Mouse (Mus musculus) forebrain, postnatal 0 days (tissue): ENCODE data around the gene Aff1. TPM values are rescaled to one million over a fixed set of nuclear protein-coding genes. Genes with fewer than 3 reads are reported as not detected.

Source experiments
- ATAC-seq: fragments of 200-750 bp; cut with Nextera tagmentation; 2 replicates; pipeline ENCODE4 v1.8.0; 2017; ENCODE audit warnings: mild to moderate bottlenecking, moderate library complexity
- DNase-seq: peaks from one replicate; pipeline ENCODE4 v3.0.0-alpha.2; 2015
- H3K27ac ChIP-seq: fragments of 300-500 bp; sonication (generic); 2 replicates; pipeline ENCODE4 v1.5.1; 2014; ENCODE audit warnings: low read depth, mild to moderate bottlenecking, antibody characterized with exemption, low read length, moderate library complexity, mixed read lengths
- H3K27me3 ChIP-seq: fragments of 300-500 bp; sonication (generic); 2 replicates; pipeline ENCODE4 v1.6.1; 2014; ENCODE audit warnings: mild to moderate bottlenecking, low read length, mixed read lengths; ENCODE audit not compliant: insufficient read depth
- H3K36me3 ChIP-seq: fragments of 300-500 bp; sonication (generic); 2 replicates; pipeline ENCODE4 v1.6.1; 2014; ENCODE audit warnings: mild to moderate bottlenecking, moderate library complexity; ENCODE audit not compliant: insufficient read depth
- H3K4me1 ChIP-seq: fragments of 300-500 bp; sonication (generic); 2 replicates; pipeline ENCODE4 v1.6.1; 2014; ENCODE audit warnings: antibody characterized with exemption; ENCODE audit not compliant: insufficient read depth
- H3K4me2 ChIP-seq: fragments of 300-500 bp; sonication (generic); 2 replicates; pipeline ENCODE4 v1.6.1; 2014; ENCODE audit warnings: low read depth, mild to moderate bottlenecking, moderate library complexity
- H3K4me3 ChIP-seq: fragments of 300-500 bp; sonication (generic); 2 replicates; pipeline ENCODE4 v1.5.1; 2014; ENCODE audit warnings: low read depth, low read length, mixed read lengths
- H3K9ac ChIP-seq: fragments of 300-500 bp; sonication (generic); 2 replicates; pipeline ENCODE4 v1.6.1; 2014; ENCODE audit warnings: mild to moderate bottlenecking
- H3K9me3 ChIP-seq: fragments of 300-500 bp; sonication (generic); 2 replicates; pipeline ENCODE4 v1.6.1; 2016; ENCODE audit warnings: low read length
- CTCF ChIP-seq: sonication (generic); IDR thresholded peaks from 2 replicates; pipeline ENCODE4 v1.5.1; 2016; ENCODE audit warnings: antibody characterized with exemption, control low read depth, low read depth
- WGBS: fragments of 180-500 bp; shearing (Covaris S2); extraction: QIAGEN DNeasy Blood & Tissue Kit; methylation state at CpG from one replicate; pipeline ENCODE4 v1.1.7; 2014; 5-methylcytosine and 5-hydroxymethylcytosine counted together
- polyA plus RNA-seq: library from polyadenylated mRNA; unstranded; fragments of >200 nt; fragmentation: Nextera tagmentation; extraction: Ambion mirVana; gene quantifications from 2 replicates; pipeline ENCODE4 v1.2.1, GENCODE M21; 2015
- total RNA-seq: library from RNA; depleted of rRNA; stranded (reverse); fragments of >200 nt; gene quantifications from 2 replicates; pipeline ENCODE4 v1.2.3, GENCODE M21; 2014

Gene Aff1
- total and polyA plus RNA-seq, 2 experiments from 2014 or later, result 1.0 to 4.0 TPM

DNA sequence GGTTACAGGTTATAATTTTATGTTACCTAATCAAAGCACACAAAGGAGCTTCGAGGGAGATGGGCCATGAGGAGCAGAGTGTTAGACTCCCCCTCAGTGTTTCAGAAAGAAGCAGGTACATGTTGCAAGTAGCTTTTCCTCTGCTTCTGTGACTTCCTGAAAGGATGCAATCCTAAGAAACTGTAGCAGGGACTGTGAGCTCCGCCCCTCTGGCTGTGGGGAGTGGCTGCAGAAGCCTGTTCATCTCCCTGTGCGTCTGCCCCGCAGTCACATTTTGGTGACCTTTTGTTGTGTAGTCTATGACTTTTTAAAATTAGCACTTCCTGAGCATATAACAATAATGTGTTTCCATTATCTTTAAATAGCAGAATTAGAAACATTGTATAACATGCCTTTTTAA, 73.2 kb downstream of the Aff1 start:
- Histone ChIP-seq H3K4me1 (peaks cover 6% of the 10 kb centered on the region; the same call in 1 of the 2 replicates), H3K27ac (no peak overlapping the region), H3K9ac (no peak overlapping the region), H3K4me2 (no peak overlapping the region), H3K9me3 (no peaks in the 10 kb centered on the region), H3K27me3 (no peaks in the 10 kb centered on the region), H3K4me3 (no peak overlapping the region), H3K36me3 (no peaks in the 10 kb centered on the region)
- WGBS, result 98% methylated on average over 4 of the region's 4 CpGs
- no peak for ATAC-seq
- TF ChIP-seq CTCF, result no peak
- no peak for DNase-seq

DNA sequence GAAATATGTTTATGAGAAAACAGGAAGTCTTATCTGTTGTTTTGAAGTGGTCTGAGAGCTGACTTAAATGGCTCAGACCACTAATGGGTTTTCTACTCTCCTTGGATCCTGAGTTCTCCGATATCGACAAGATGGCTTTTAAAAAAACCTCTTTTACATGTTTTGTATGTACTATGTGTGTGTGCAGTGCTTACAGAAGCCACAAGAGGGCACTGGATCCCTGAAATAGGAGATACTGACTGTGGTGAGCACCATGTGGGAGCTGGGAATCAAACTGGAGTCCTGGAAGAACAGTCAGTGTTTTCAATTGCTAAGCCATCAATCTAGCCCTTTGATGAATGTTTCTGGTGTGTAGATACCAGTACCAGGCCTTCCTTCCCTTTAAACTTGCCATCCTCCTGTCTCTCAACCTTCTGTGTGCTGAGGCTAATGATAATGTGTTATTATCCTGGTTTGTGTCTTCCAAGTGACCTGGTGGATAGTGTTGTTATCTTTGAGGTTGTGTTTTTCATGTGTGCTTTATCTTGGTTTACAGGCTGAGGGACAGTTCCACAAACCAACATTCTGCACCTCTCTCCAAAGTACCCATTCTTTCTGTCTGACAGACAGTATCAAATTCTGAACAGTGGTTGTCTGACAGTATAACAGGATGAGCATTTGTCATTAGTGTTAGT, 73.7 kb downstream of the Aff1 start:
- Histone ChIP-seq H3K27me3 (no peaks in the 10 kb centered on the region), H3K36me3 (no peaks in the 10 kb centered on the region), H3K4me1 (0 out of 2 replicates have a peak, but pooled peaks cover under 1% of the 10 kb centered on the region), H3K9me3 (no peaks in the 10 kb centered on the region), H3K27ac (no peak overlapping the region), H3K9ac (no peak overlapping the region), H3K4me3 (no peak overlapping the region), H3K4me2 (no peak overlapping the region)
- no peak for TF ChIP-seq CTCF
- DNase-seq (no peak), ATAC-seq (no peak)
- WGBS, result 98% methylated on average over 2 of the region's 2 CpGs

- 97% methylated on average over 4 of the region's 4 CpGs for WGBS
- DNase-seq, result no peak
- no peaks in the 10 kb centered on the region for H3K4me1 ChIP-seq
- no peaks in the 10 kb centered on the region for H3K36me3 ChIP-seq
- no peak overlapping the region for H3K4me2 ChIP-seq
- H3K27ac ChIP-seq, result no peak overlapping the region
- no peak for ATAC-seq
- no peak overlapping the region for H3K9ac ChIP-seq
- no peaks in the 10 kb centered on the region for H3K27me3 ChIP-seq
- H3K4me3 ChIP-seq, result no peak overlapping the region
- TF ChIP-seq CTCF, result no peak
- H3K9me3 ChIP-seq, result no peaks in the 10 kb centered on the region
These were observed 74.2 kb downstream of the Aff1 start for GRCm38 (mm10) chr5:103766432-103766815.

- no peak overlapping the region for H3K4me3 ChIP-seq
- DNase-seq (no peak), ATAC-seq (no peak)
- no peaks in the 10 kb centered on the region for H3K27me3 ChIP-seq
- H3K9me3 ChIP-seq, result no peaks in the 10 kb centered on the region
- no peaks in the 10 kb centered on the region for H3K36me3 ChIP-seq
- no peak overlapping the region for H3K27ac ChIP-seq
- H3K4me1 ChIP-seq, result peaks cover 14% of the 10 kb centered on the region
- no peak overlapping the region for H3K9ac ChIP-seq
- 90% methylated on average over 3 of the region's 3 CpGs for WGBS
- TF ChIP-seq CTCF, result no peak
- H3K4me2 ChIP-seq, result no peak overlapping the region
These were observed 76.8 kb downstream of the Aff1 start for GRCm38 (mm10) chr5:103768961-103769360.

DNA sequence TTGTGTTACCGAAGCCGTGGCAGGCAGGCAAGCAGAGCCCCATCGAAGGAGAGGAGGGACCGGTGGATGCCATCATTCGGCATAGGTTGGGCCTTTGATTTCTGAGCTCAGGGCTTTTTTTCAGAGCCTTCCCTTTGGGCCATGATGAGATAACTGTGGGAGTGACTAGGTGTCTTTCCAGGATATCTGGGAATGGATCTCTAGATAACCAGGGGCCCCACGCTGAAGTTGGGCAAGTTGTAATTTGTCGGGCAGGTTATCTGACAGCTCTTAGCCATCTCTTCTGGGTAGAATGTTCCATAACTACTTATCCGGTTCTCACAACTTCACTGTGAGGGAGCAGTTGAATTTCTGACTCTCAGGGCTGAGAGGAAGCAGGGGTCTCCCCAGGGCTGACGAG, 77.5 kb downstream of the Aff1 start:
- TF ChIP-seq CTCF, result no peak
- H3K4me2 ChIP-seq, result no peak overlapping the region
- 99% methylated on average over 9 of the region's 9 CpGs for WGBS
- no peak for DNase-seq
- no peak overlapping the region for H3K9ac ChIP-seq
- H3K4me3 ChIP-seq, result no peak overlapping the region
- peaks cover 14% of the 10 kb centered on the region for H3K4me1 ChIP-seq
- no peak for ATAC-seq
- no peaks in the 10 kb centered on the region for H3K9me3 ChIP-seq
- H3K27ac ChIP-seq, result no peak overlapping the region
- H3K27me3 ChIP-seq, result no peaks in the 10 kb centered on the region
- H3K36me3 ChIP-seq, result no peaks in the 10 kb centered on the region

DNA sequence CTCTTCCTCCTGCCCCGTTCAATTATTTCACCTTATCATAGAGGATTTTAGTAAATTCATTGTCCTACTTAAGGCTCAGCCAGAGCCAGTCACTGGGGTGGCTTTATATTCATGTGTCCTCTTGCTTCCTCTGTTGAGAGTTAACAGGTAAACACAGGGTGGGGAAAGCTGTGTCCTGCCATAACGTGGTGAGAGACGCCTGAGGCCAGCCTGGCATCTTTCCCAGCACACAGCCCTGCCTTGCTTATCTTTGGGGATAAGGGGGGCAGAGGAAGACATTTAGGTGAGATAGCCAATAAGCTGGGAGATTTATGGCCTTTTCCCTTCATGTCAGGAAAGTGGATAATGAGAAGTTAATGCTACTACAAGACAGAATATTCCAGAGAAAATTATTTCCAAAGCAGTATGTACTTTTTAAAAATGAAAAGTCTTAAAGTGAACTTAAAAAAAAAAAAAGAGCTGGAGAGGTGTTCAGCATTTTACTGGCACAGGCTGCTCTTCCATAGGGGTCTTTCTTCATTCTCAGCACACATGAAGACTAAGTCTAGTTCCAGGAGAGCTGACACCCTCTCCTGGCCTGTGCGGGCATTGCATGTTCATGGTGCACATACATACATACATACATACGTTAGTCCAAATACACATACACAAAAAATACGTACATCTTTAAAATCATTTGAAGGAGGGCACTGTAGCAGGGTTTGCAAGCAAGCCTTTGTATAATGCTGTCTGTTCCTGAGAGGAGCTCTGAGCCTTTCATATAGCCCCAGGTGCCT, 78.5 kb downstream of the Aff1 start:
- TF ChIP-seq CTCF, result peak; percentile 24; the same call in 1 of the 2 replicates
- WGBS, result 76% methylated on average over 6 of the region's 6 CpGs
- Histone ChIP-seq H3K36me3 (no peaks in the 10 kb centered on the region), H3K4me3 (no peak overlapping the region), H3K27me3 (no peaks in the 10 kb centered on the region), H3K9me3 (no peaks in the 10 kb centered on the region), H3K9ac (no peak overlapping the region), H3K4me2 (no peak overlapping the region), H3K27ac (no peak overlapping the region), H3K4me1 (peaks cover 16% of the 10 kb centered on the region)
- ATAC-seq (no peak), DNase-seq (no peak)

DNA sequence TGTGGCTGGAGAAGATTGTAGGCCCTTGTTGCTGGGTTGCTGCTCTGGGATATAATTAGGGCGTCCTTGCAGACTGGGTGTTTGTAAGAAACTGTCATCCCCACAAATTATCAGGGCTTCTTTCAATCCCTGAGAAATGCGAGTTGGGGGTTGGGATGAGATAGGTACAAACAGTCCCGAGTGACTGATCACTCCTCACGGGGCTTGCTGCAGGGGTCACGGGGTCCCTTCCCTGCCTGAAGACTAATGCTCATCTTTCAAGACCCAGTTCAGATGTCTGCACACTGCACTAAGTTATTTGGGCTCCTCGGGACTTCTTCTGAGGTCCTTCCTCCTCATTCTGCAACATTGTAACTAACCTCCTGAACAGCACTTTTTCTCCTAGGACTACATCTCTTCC, 79.2 kb downstream of the Aff1 start:
- Histone ChIP-seq H3K9me3 (no peaks in the 10 kb centered on the region), H3K4me2 (no peak overlapping the region), H3K27me3 (no peaks in the 10 kb centered on the region), H3K36me3 (no peaks in the 10 kb centered on the region), H3K4me1 (peaks cover 16% of the 10 kb centered on the region), H3K27ac (no peak overlapping the region), H3K9ac (no peak overlapping the region), H3K4me3 (no peak overlapping the region)
- TF ChIP-seq CTCF, result no peak
- DNase-seq (no peak), ATAC-seq (no peak)
- WGBS, result 50% methylated on average over 6 of the region's 6 CpGs
